Mouse (Mus musculus): ENCODE data around the gene Rhov.

DNA sequence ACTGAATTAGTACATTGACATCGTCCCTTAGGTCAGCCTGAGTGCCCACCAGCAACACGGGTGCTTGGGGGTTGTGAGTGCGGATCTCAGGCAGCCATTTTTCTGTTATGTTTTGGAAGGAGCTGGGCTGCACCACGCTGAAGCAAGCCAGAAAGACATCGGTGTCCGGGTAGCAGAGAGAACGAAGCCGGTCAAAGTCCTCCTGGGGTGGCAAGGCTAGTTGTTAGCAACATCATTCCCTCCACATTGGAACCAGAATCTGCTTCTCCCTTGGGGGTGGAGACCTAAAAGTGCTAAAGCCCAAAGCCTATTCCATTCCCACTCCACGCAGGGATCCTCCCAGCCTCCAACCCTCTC, 808 bp downstream of the Rhov start:
- TF ChIP-seq POLR2A (IDR thresholded peaks at IDR 0.05; ENCODE audit: insufficient read length, low read depth) (no peak), TCF12 (IDR thresholded peaks at IDR 0.05; ENCODE audit: insufficient read depth, poor library complexity, severe bottlenecking) (no peak), USF1 (IDR thresholded peaks at IDR 0.05; ENCODE audit: low read depth) (no peak), MYOG (IDR thresholded peaks at IDR 0.05; ENCODE audit: control insufficient read depth in 1 of 3, insufficient read depth in 1 of 3, insufficient read length in 2 of 3, low read depth in 2 of 3) (no peak), E2F4 (IDR thresholded peaks at IDR 0.05; ENCODE audit: insufficient read depth) (no peak), MAX (IDR thresholded peaks at IDR 0.05; ENCODE audit: low read depth) (no peak), SRF (IDR thresholded peaks at IDR 0.05; ENCODE audit: control insufficient read depth, insufficient read length, low read depth) (no peak), CEBPB (IDR thresholded peaks at IDR 0.05; ENCODE audit: insufficient read depth, poor library complexity, severe bottlenecking) (no peak), POLR2AphosphoS2 (IDR thresholded peaks at IDR 0.05; ENCODE audit: insufficient read length, low read depth) (no peak), TCF3 (IDR thresholded peaks at IDR 0.05; ENCODE audit: insufficient read length, low read depth) (no peak), MYOD1 (IDR thresholded peaks at IDR 0.05; ENCODE audit: control insufficient read depth in 1 of 3, insufficient read length in 2 of 3, low read depth in 2 of 3) (no peak)
